Mouse (Mus musculus) CH12.LX (cell line): ENCODE results near the gene Lhfpl3. TPM values are rescaled to one million over a fixed set of nuclear protein-coding genes. Genes with fewer than 3 reads are reported as not detected.

Source experiments
- DNase-seq: peaks from one replicate; pipeline ENCODE4 v3.0.0-alpha.2; 2013; ENCODE audit errors: extremely low read depth
- H3K27ac ChIP-seq: 2 replicates; pipeline ENCODE4 v1.5.1; 2012; ENCODE audit warnings: low read depth, mild to moderate bottlenecking, control low read depth, moderate library complexity; ENCODE audit not compliant: insufficient read depth
- H3K27me3 ChIP-seq: replicated peaks from 2 replicates; pipeline ENCODE3; 2012; ENCODE audit warnings: inconsistent platforms
- H3K36me3 ChIP-seq, 2 experiments: replicated peaks in 1 of 2; 2 replicates each; pipeline versions ENCODE3 to v1.6.1; 2012; ENCODE audit warnings: inconsistent platforms in 1 of 2, low read length in 1 of 2, mild to moderate bottlenecking in 1 of 2, mixed read lengths in 1 of 2, moderate library complexity in 1 of 2; ENCODE audit not compliant: control insufficient read depth in 1 of 2, insufficient read depth in 1 of 2
- H3K4me1 ChIP-seq, 2 experiments: 2 replicates each; pipeline ENCODE4 v1.6.1; 2012; ENCODE audit warnings: inconsistent platforms in 1 of 2, moderate library complexity in 1 of 2; ENCODE audit not compliant: insufficient read depth in 2 of 2, control insufficient read depth in 1 of 2
- H3K4me2 ChIP-seq: 2 replicates; pipeline ENCODE4 v1.6.1; 2012; ENCODE audit warnings: low read depth, mild to moderate bottlenecking, control low read depth; ENCODE audit not compliant: poor library complexity, insufficient read depth, severe bottlenecking
- H3K4me3 ChIP-seq, 3 experiments: fragments of 150-350 bp in 1 of 3; sonication (generic) in 1 of 3; replicated peaks in 1 of 3; 2 replicates each; pipeline versions ENCODE3 to v1.5.1; 2011 to 2012; ENCODE audit warnings: low read depth in 2 of 3, low read length in 2 of 3, mild to moderate bottlenecking in 2 of 3, moderate library complexity in 2 of 3, control low read depth in 1 of 3, improper control_type of control experiment in 1 of 3, inconsistent platforms in 1 of 3, mixed read lengths in 1 of 3; ENCODE audit not compliant: poor library complexity in 1 of 3
- H3K79me2 ChIP-seq: replicated peaks from 2 replicates; pipeline ENCODE4 v1.6.1; 2012; ENCODE audit warnings: mild to moderate bottlenecking, moderate library complexity; ENCODE audit not compliant: control insufficient read depth, poor library complexity, insufficient read depth, severe bottlenecking; ENCODE audit errors: extremely low read depth
- H3K9ac ChIP-seq: 2 replicates; pipeline ENCODE4 v1.6.1; 2012; ENCODE audit warnings: low read depth, mild to moderate bottlenecking, control low read depth, moderate library complexity; ENCODE audit not compliant: insufficient read depth
- H3K9me3 ChIP-seq: replicated peaks from 2 replicates; pipeline ENCODE3; 2012; ENCODE audit warnings: low read length, inconsistent platforms, mixed read lengths
- E2F4 ChIP-seq: IDR thresholded peaks from 2 replicates; pipeline ENCODE4 v1.6.1; 2011; ENCODE audit warnings: low read depth, low read length, improper control_type of control experiment; ENCODE audit not compliant: insufficient replicate concordance
- EP300 ChIP-seq: IDR thresholded peaks from 2 replicates; pipeline ENCODE4 v1.6.1; 2011; ENCODE audit warnings: low read length, improper control_type of control experiment
- JUN ChIP-seq: IDR thresholded peaks from 2 replicates; pipeline ENCODE4 v1.6.1; 2011; ENCODE audit warnings: low read depth, mild to moderate bottlenecking, low read length, improper control_type of control experiment, moderate library complexity; ENCODE audit not compliant: insufficient read depth
- KAT2A ChIP-seq: IDR thresholded peaks from 2 replicates; pipeline ENCODE4 v1.6.1; 2012; ENCODE audit warnings: low read length, improper control_type of control experiment, inconsistent platforms; ENCODE audit not compliant: insufficient replicate concordance
- MEF2A ChIP-seq: IDR thresholded peaks from 2 replicates; pipeline ENCODE4 v1.6.1; 2014; ENCODE audit warnings: low read depth, mild to moderate bottlenecking, inconsistent platforms, low read length, improper control_type of control experiment, borderline replicate concordance
- MXI1 ChIP-seq: IDR thresholded peaks from 2 replicates; pipeline ENCODE4 v1.6.1; 2011; ENCODE audit warnings: mild to moderate bottlenecking, low read depth, low read length, improper control_type of control experiment
- MYC ChIP-seq: IDR thresholded peaks from 2 replicates; pipeline ENCODE4 v1.6.1; 2011; ENCODE audit warnings: low read depth, mild to moderate bottlenecking, improper control_type of control experiment, low read length
- PAX5 ChIP-seq: IDR thresholded peaks from 2 replicates; pipeline ENCODE4 v1.6.1; 2012; ENCODE audit warnings: low read length, inconsistent platforms, mixed read lengths
- RAD21 ChIP-seq: IDR thresholded peaks from 2 replicates; pipeline ENCODE4 v1.6.1; 2011; ENCODE audit warnings: low read depth, mild to moderate bottlenecking, low read length, improper control_type of control experiment, moderate library complexity
- RCOR1 ChIP-seq: conservative IDR thresholded peaks from 2 replicates; pipeline ENCODE4 v1.6.1; 2012; ENCODE audit warnings: low read depth, mild to moderate bottlenecking, inconsistent platforms, low read length, improper control_type of control experiment
- SIN3A ChIP-seq: IDR thresholded peaks from 2 replicates; pipeline ENCODE4 v1.6.1; 2012; ENCODE audit warnings: low read length, improper control_type of control experiment, inconsistent platforms
- ZC3H11A ChIP-seq: IDR thresholded peaks from 2 replicates; pipeline ENCODE4 v1.6.1; 2012; ENCODE audit warnings: low read depth, mild to moderate bottlenecking, inconsistent platforms, low read length, improper control_type of control experiment
- ZKSCAN1 ChIP-seq: IDR thresholded peaks from 2 replicates; pipeline ENCODE4 v1.6.1; 2012; ENCODE audit warnings: low read depth, inconsistent platforms, low read length, improper control_type of control experiment, borderline replicate concordance
- ZNF384 ChIP-seq: IDR thresholded peaks from 2 replicates; pipeline ENCODE4 v1.6.1; 2012; ENCODE audit warnings: low read depth, low read length, improper control_type of control experiment, inconsistent platforms
- dilution Hi-C: fragments of 300-500 bp; cut with MboI; formaldehyde crosslinking; loops from 2 replicates; pipeline ENCODE4 v1.14.3; 2020; ENCODE audit warnings: low sequenced_read_pairs; ENCODE audit not compliant: extremely low pct_unique_long_range_greater_than_20kb, extremely low pct_ligation_motif_present
- in situ Hi-C: fragments of 300-500 bp; cut with MboI; formaldehyde crosslinking; loops from 3 replicates; pipeline ENCODE4 v1.14.3; 2019; ENCODE audit warnings: low sequenced_read_pairs, low pct_ligation_motif_present, low pct_unique_long_range_greater_than_20kb, mixed read lengths
- polyA plus RNA-seq: library from polyadenylated mRNA; unstranded; fragments of >175 nt; gene quantifications from 2 replicates; pipeline ENCODE4 v1.2.1, GENCODE M21; 2012; ENCODE audit warnings: low read depth; ENCODE audit not compliant: insufficient read length
- total RNA-seq, 2 experiments: library from RNA; depleted of rRNA; stranded (reverse); fragments of 300-350 nt in 1 of 2; fragments of >200 nt in 1 of 2; gene quantifications; 2 replicates each; pipeline ENCODE4 v1.2.3; 2012 to 2014

Lhfpl3 gene
- total and polyA plus RNA-seq, 3 experiments, result 0.08 to 0.11 TPM; not detected in 1

DNA sequence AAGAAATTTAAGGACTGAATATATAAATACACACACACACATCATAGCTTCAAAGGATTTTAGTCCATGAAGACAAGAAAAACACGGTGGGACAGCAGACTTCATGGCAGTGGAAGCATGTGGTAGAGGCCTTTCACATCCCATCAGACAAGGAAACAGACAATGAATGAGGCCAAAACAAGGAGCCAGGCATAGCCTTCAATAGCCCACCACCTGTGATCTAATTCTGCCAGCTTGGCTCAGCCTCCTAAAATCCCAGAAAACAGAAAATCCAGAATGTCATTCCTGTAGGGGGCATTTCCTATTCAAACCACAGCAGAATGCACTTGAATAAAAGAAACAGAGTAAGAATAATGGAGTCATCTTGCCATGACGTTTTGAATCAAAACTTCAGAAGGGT is 381.0 kb downstream of the Lhfpl3 start:
- peaks cover 0 to 8% of the 10 kb centered on the region in 2 experiments; a peak in 2 of 4 replicates for H3K4me1 ChIP-seq
- no peak for DNase-seq
- no peak overlapping the region for H3K9ac ChIP-seq
- no peak overlapping the region for H3K4me2 ChIP-seq
- H3K27me3 ChIP-seq, result no peaks in the 10 kb centered on the region
- dilution Hi-C loops, result no loop called here
- no peaks in the 10 kb centered on the region for H3K79me2 ChIP-seq
- H3K9me3 ChIP-seq, result no peaks in the 10 kb centered on the region
- H3K4me3 ChIP-seq, result no peak overlapping the region
- no peaks in the 10 kb centered on the region for H3K36me3 ChIP-seq
- no peak for TF ChIP-seq JUN
- no peak for TF ChIP-seq MXI1
- TF ChIP-seq E2F4, result no peak
- no peak for TF ChIP-seq KAT2A
- TF ChIP-seq ZC3H11A, result no peak
- no peak for TF ChIP-seq ZNF384
- TF ChIP-seq ZKSCAN1, result no peak
- TF ChIP-seq RAD21, result no peak
- TF ChIP-seq SIN3A, result no peak
- no peak for TF ChIP-seq MEF2A
- TF ChIP-seq RCOR1, result no peak
- TF ChIP-seq MYC, result no peak
- TF ChIP-seq PAX5, result no peak
- TF ChIP-seq, all 38 proteins: peak for 0
- H3K27ac ChIP-seq, result no peak overlapping the region
- in situ Hi-C loops, result no loop called here

GRCm38 (mm10) chr5:23140183-23140921 is 394.5 kb downstream of the Lhfpl3 start:
- no peak overlapping the region for H3K27ac ChIP-seq
- no peaks in the 10 kb centered on the region for H3K4me1 ChIP-seq
- H3K79me2 ChIP-seq, result no peaks in the 10 kb centered on the region
- no peak overlapping the region for H3K9ac ChIP-seq
- dilution Hi-C loops, result no loop called here
- H3K27me3 ChIP-seq, result no peaks in the 10 kb centered on the region
- no peak overlapping the region for H3K4me3 ChIP-seq
- H3K36me3 ChIP-seq, result no peaks in the 10 kb centered on the region
- H3K4me2 ChIP-seq, result no peak overlapping the region
- no peak for DNase-seq
- H3K9me3 ChIP-seq, result peaks cover 2% of the 10 kb centered on the region
- TF ChIP-seq RAD21, result no peak
- TF ChIP-seq EP300, result no peak
- in situ Hi-C loops, result no loop called here
